Mouse (Mus musculus): ENCODE data around the gene Dlk1.

Dlk1 gene

GRCm38 (mm10) chr12:109452592-109452991, at the start of gene Dlk1:
Gene Dlk1 (plus strand): TSS chr12:109452823.
- DNase-seq (ENCODE audit: low read depth), result no peak

- DNase-seq (ENCODE audit: low read depth), result no peak
Observed at GRCm38 (mm10) chr12:109402943-109403342, 49.7 kb upstream of the Dlk1 start.

- no peak for DNase-seq (ENCODE audit: low read depth)
Observed at GRCm38 (mm10) chr12:109403752-109404151, 48.9 kb upstream of the Dlk1 start.

GRCm38 (mm10) chr12:109406018-109406417, 46.6 kb upstream of the Dlk1 start:
- no peak for DNase-seq (ENCODE audit: low read depth)

GRCm38 (mm10) chr12:109410723-109411122, 41.9 kb upstream of the Dlk1 start:
- no peak for DNase-seq (ENCODE audit: low read depth)

GRCm38 (mm10) chr12:109411172-109412070, 41.2 kb upstream of the Dlk1 start:
- no peak for DNase-seq (ENCODE audit: low read depth)

- DNase-seq (ENCODE audit: low read depth), result no peak
Observed at GRCm38 (mm10) chr12:109412071-109412440, 40.6 kb upstream of the Dlk1 start.

- no peak for DNase-seq (ENCODE audit: low read depth)
Observed at GRCm38 (mm10) chr12:109412675-109413074, 39.9 kb upstream of the Dlk1 start.

- no peak for DNase-seq (ENCODE audit: low read depth)
Observed at GRCm38 (mm10) chr12:109413321-109413720, 39.3 kb upstream of the Dlk1 start.

- no peak for DNase-seq (ENCODE audit: low read depth)
Observed at GRCm38 (mm10) chr12:109416681-109417080, 35.9 kb upstream of the Dlk1 start.

GRCm38 (mm10) chr12:109417476-109418201, 35.0 kb upstream of the Dlk1 start:
- DNase-seq (ENCODE audit: low read depth), result no peak

- DNase-seq (ENCODE audit: low read depth), result no peak
Observed at GRCm38 (mm10) chr12:109420006-109420405, 32.6 kb upstream of the Dlk1 start.

GRCm38 (mm10) chr12:109423163-109423562, 29.5 kb upstream of the Dlk1 start:
- DNase-seq (ENCODE audit: low read depth), result no peak

- no peak for DNase-seq (ENCODE audit: low read depth)
Observed at GRCm38 (mm10) chr12:109423716-109424429, 28.8 kb upstream of the Dlk1 start.

GRCm38 (mm10) chr12:109424753-109425332, 27.8 kb upstream of the Dlk1 start:
- no peak for DNase-seq (ENCODE audit: low read depth)

GRCm38 (mm10) chr12:109425982-109426381, 26.6 kb upstream of the Dlk1 start:
- DNase-seq (ENCODE audit: low read depth), result no peak

GRCm38 (mm10) chr12:109432475-109433130, 20.0 kb upstream of the Dlk1 start:
- DNase-seq (ENCODE audit: low read depth), result no peak

GRCm38 (mm10) chr12:109436367-109436807, 16.2 kb upstream of the Dlk1 start:
- DNase-seq (ENCODE audit: low read depth), result no peak

GRCm38 (mm10) chr12:109436852-109437251, 15.8 kb upstream of the Dlk1 start:
- no peak for DNase-seq (ENCODE audit: low read depth)

- peak; percentile 79 for DNase-seq (ENCODE audit: low read depth)
Observed at GRCm38 (mm10) chr12:109437559-109438350, 14.9 kb upstream of the Dlk1 start.

GRCm38 (mm10) chr12:109438383-109438782, 14.2 kb upstream of the Dlk1 start:
- DNase-seq (ENCODE audit: low read depth), result no peak
